Mouse (Mus musculus): ENCODE measurements around the gene Cavin2.
A peak's percentile ranks its signal among the peaks of the same experiment; 100 is the strongest.

Gene Cavin2

GRCm38 (mm10) chr1:51307056-51307455, 18.1 kb downstream of the Cavin2 start:
- no peak for DNase-seq (ENCODE audit: extremely low spot score, low spot score)

GRCm38 (mm10) chr1:51315476-51315875, 26.6 kb downstream of the Cavin2 start:
- no peak for DNase-seq (ENCODE audit: extremely low spot score, low spot score)

GRCm38 (mm10) chr1:51323506-51323905, 34.6 kb downstream of the Cavin2 start:
- no peak for DNase-seq (ENCODE audit: extremely low spot score, low spot score)

GRCm38 (mm10) chr1:51328541-51328940, 39.6 kb downstream of the Cavin2 start:
- DNase-seq (ENCODE audit: extremely low spot score, low spot score) = no peak

- peak; percentile 30 for DNase-seq (ENCODE audit: extremely low spot score, low spot score)
Measured at GRCm38 (mm10) chr1:51332986-51333385, 44.1 kb downstream of the Cavin2 start.

- DNase-seq (ENCODE audit: extremely low spot score, low spot score) = peak; percentile 87
Measured at GRCm38 (mm10) chr1:51333557-51334285, 44.8 kb downstream of the Cavin2 start.

- DNase-seq (ENCODE audit: extremely low spot score, low spot score) = peak; percentile 38
Measured at GRCm38 (mm10) chr1:51334289-51334688, 45.4 kb downstream of the Cavin2 start.

- no peak for DNase-seq (ENCODE audit: extremely low spot score, low spot score)
Measured at GRCm38 (mm10) chr1:51335081-51335480, 46.2 kb downstream of the Cavin2 start.

- DNase-seq (ENCODE audit: extremely low spot score, low spot score) = no peak
Measured at GRCm38 (mm10) chr1:51344160-51344559, 55.2 kb downstream of the Cavin2 start.

- no peak for DNase-seq (ENCODE audit: extremely low spot score, low spot score)
Measured at GRCm38 (mm10) chr1:51347596-51347995, 58.7 kb downstream of the Cavin2 start.

GRCm38 (mm10) chr1:51348631-51349030, 59.7 kb downstream of the Cavin2 start:
- DNase-seq (ENCODE audit: extremely low spot score, low spot score) = no peak

- DNase-seq (ENCODE audit: extremely low spot score, low spot score) = no peak
Measured at GRCm38 (mm10) chr1:51349291-51349967, 60.5 kb downstream of the Cavin2 start.
